Mouse (Mus musculus): ENCODE measurements around the gene Cd180. TPM values are rescaled to one million over a fixed set of nuclear protein-coding genes. Genes with fewer than 3 reads are reported as not detected.

Gene Cd180
- total RNA-seq (2017) = 65.2 and 80.5 TPM in 2 replicates

- ATAC-seq (ENCODE audit: extremely low read depth, insufficient number of reproducible peaks, low FRiP score, poor library complexity, severe bottlenecking) = peak; percentile 50
These were observed at the start of gene Cd180 for GRCm38 (mm10) chr13:102693341-102693801. TSS of gene Cd180 (plus strand) at chr13:102693558.

- ATAC-seq (ENCODE audit: extremely low read depth, insufficient number of reproducible peaks, low FRiP score, poor library complexity, severe bottlenecking) = no peak
These were observed 49.0 kb upstream of the Cd180 start for GRCm38 (mm10) chr13:102644344-102644743.

DNA sequence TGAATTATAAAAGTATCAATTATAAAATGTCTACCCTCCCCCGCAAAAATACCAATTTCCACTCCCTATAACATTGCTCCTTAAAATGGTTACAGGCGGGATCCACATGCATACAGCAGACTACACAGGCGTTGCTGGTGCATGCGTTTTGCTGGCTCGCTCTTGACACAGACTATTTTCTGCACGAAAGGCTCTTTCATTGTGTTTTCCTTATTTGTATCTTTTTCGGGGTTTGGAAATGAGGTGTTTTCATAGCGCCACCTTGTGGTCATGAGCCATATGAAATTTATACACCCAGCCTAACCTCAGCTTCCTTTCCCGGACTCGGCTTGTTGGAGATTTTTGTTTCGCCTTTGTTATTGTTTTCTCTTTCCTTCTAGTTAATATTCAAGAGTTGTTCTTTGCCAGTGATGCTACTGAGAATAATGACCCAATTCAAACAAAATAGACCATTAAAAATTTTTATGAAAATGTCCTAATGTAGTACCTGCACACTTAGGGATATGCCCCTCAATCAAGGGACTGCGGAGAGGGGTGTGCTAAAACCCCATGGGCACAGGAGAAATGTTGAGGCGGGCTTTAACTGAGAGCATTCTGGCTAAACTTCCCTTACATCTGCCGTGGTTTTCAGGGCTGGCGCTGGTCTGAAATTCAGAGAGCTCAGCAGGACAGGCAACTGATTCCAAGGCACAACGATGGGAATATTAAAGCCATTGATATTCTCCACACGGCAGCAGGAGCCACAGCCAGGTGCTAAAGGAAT lies 48.4 kb upstream of the Cd180 start:
- 0 out of 2 replicates have a peak, but pooled peaks have one; percentile 59 for ATAC-seq (ENCODE audit: extremely low read depth, insufficient number of reproducible peaks, low FRiP score, poor library complexity, severe bottlenecking)

GRCm38 (mm10) chr13:102646271-102646771 lies 47.0 kb upstream of the Cd180 start:
- ATAC-seq (ENCODE audit: extremely low read depth, insufficient number of reproducible peaks, low FRiP score, poor library complexity, severe bottlenecking) = no peak

DNA sequence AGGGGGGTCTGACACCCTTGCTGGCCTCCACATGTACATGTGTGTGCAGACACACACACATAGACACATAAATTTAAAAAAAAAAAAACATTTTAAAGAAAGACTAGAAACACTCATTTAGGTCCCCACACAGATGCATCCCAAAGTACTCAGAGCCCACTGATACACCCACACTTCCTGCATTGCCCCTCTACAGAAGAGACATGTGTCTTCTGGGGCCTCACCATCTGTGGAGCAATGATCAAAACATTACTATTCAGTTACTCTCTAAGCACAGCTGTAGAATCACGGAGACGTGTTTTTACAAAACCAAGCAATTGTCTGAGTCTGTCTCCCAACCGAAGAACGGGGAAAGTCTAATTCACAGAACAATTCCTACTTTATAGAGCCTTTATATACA lies 45.8 kb upstream of the Cd180 start:
- no peak for ATAC-seq (ENCODE audit: extremely low read depth, insufficient number of reproducible peaks, low FRiP score, poor library complexity, severe bottlenecking)

DNA sequence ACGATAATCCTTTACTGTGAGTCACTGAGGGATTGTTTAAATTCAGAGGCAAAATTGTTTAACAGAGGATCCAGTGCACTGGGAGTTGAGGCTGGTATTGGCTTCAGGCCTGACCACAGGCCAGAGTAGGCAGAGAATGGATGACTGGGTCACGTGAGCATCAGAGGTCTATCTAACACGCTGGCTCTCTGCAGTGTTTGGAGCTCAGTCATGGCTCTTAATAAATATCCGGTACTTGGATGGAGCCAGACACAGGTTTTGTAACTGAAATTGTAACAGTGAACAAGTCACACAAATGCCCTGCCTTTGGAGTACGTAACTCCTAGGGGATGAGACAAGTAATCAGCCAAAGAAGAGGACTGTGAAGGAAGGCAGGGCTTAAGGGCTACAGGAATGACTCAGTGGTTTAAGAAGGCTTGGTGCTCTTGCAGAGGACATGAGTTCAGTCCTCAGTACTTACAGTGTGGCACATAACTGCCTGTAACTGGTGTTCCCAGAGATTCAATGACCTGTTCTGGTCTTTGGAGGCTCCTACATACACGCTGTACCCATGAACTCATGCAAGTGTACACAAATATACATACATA lies 41.0 kb upstream of the Cd180 start:
- no peak for ATAC-seq (ENCODE audit: extremely low read depth, insufficient number of reproducible peaks, low FRiP score, poor library complexity, severe bottlenecking)

- no peak for ATAC-seq (ENCODE audit: extremely low read depth, insufficient number of reproducible peaks, low FRiP score, poor library complexity, severe bottlenecking)
These were observed 38.2 kb upstream of the Cd180 start for GRCm38 (mm10) chr13:102655071-102655570.

DNA sequence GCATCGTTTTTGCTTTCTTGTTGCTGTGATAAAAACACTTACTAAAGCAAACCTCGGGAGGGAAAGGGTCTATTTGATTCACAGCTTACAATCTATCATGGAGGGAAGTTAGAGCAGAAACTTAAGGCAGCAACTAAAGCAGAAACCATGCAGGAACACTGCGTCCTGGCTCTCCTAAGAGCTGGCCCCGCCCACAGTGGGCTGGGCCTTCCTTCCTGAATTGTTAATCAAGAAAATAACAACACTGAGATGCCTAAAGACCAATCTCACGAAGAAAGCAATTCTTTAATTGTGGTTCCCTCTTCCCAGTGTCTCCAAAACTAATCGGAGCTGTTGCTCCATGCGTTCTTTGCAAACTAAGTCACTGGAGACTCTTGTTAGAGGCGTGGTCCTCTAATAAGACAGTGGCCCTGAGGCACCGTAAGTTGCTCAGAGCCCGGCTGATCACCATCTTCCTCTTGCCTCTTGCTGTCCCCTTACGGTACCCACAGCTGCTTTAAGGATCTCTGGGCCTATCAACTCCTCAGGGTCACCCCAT lies 37.1 kb upstream of the Cd180 start:
- no peak for ATAC-seq (ENCODE audit: extremely low read depth, insufficient number of reproducible peaks, low FRiP score, poor library complexity, severe bottlenecking)

DNA sequence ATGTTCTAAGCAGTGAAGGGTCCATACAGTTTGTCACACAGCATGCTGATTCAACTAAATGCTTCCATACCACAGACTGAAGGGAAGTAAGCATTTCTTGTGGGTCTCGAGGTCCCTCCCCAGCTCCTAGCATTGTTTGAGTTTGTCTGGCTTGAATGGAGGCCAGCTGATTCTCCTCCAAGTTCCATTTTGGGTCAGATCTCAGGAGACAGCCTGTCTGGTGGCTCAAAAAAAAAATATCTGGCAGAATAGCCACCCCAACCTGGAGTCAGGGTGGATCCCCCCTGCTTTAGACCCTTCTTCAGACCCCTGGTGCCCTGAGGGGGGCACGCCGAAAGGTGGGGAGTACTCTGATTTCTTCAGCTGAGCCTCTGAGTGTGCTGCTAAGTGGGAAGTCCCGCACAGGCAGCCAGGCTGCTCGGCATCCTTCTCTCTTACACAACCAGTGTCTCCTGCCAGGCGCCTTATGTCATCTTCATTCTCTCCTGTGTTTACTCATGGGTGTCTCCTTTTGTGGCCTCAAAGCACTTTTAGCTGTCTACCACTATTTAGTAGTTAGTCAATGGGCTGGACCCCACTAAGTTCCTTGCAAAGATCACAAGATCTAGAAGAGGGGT lies 35.0 kb upstream of the Cd180 start:
- ATAC-seq (ENCODE audit: extremely low read depth, insufficient number of reproducible peaks, low FRiP score, poor library complexity, severe bottlenecking) = no peak

DNA sequence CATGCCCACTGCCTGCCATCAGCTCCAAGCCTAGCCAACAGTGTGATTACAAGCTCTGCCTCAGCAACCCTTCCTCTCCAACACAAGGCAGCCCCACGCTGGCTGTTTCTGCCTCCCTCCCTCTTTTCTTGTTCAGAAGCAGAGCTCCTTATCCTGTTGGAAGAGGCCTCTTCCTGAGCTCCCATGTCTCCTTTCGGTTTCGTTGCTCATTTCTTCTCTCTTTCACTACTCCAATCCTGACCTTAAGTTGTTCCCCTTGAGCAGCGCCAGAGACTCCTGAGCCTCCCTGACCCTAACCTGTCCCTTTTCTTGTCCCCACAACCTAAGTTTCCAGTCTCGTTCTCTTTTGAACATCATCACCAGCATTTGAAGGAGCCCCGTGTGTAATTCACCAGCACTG lies 29.3 kb upstream of the Cd180 start:
- no peak for ATAC-seq (ENCODE audit: extremely low read depth, insufficient number of reproducible peaks, low FRiP score, poor library complexity, severe bottlenecking)

- ATAC-seq (ENCODE audit: extremely low read depth, insufficient number of reproducible peaks, low FRiP score, poor library complexity, severe bottlenecking) = peak; percentile 70
These were observed 28.3 kb upstream of the Cd180 start for GRCm38 (mm10) chr13:102664843-102665587.

DNA sequence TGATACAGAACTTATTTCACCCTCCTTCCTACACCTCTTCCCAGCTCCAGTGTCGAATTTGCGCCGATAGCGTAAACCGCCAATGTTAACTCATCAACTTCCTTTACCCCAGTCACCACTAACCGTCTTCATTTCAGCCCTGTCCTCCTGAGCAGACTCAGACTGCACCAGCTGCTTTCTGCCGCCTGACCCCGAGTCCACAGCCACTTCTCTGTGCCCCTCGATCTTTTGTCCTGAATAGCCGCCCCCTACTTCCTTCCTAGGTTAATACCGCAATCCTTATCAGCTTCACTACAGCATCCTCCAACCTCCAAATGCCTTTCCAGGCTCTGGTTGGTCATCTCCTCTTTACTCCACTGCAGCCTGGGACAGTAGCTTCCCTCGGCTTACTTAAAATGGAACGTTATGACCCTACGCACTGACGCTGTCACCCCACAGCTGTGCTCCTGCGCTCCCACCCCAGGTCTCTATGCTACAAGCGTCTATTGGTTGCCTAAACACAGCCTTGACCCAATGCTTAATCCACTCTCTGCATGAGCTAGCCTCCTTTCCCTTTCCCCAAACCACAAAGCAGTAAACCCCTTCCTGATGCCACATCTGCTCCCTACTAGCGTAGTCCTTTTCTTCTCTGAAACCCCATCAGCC lies 27.6 kb upstream of the Cd180 start:
- ATAC-seq (ENCODE audit: extremely low read depth, insufficient number of reproducible peaks, low FRiP score, poor library complexity, severe bottlenecking) = no peak; the same call in 1 of the 2 replicates

- ATAC-seq (ENCODE audit: extremely low read depth, insufficient number of reproducible peaks, low FRiP score, poor library complexity, severe bottlenecking) = no peak
These were observed 27.1 kb upstream of the Cd180 start for GRCm38 (mm10) chr13:102666233-102666614.

DNA sequence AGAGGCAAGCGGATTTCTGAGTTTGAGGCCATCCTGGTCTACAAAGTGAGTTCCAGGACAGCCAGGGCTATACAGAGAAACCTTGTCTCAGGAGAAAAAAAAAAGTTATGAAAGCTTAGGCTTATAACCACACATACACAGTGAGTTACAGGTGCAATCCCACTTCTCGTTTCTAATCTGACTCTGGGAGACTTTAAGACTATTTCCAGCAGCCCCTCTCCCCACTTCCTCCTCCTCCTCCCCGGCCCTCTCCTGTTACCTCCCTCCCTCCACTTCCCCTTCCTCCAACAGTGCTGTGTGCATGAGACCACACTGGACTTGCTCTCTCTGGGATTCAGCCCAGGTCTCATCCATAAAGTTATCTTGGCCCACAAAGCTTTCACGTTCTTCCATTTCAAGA lies 26.6 kb upstream of the Cd180 start:
- peak; percentile 50 for ATAC-seq (ENCODE audit: extremely low read depth, insufficient number of reproducible peaks, low FRiP score, poor library complexity, severe bottlenecking)

- no peak for ATAC-seq (ENCODE audit: extremely low read depth, insufficient number of reproducible peaks, low FRiP score, poor library complexity, severe bottlenecking)
These were observed 26.0 kb upstream of the Cd180 start for GRCm38 (mm10) chr13:102667401-102667800.

- ATAC-seq (ENCODE audit: extremely low read depth, insufficient number of reproducible peaks, low FRiP score, poor library complexity, severe bottlenecking) = no peak
These were observed 25.5 kb upstream of the Cd180 start for GRCm38 (mm10) chr13:102667842-102668241.

- ATAC-seq (ENCODE audit: extremely low read depth, insufficient number of reproducible peaks, low FRiP score, poor library complexity, severe bottlenecking) = no peak
These were observed 24.4 kb upstream of the Cd180 start for GRCm38 (mm10) chr13:102668933-102669332.

DNA sequence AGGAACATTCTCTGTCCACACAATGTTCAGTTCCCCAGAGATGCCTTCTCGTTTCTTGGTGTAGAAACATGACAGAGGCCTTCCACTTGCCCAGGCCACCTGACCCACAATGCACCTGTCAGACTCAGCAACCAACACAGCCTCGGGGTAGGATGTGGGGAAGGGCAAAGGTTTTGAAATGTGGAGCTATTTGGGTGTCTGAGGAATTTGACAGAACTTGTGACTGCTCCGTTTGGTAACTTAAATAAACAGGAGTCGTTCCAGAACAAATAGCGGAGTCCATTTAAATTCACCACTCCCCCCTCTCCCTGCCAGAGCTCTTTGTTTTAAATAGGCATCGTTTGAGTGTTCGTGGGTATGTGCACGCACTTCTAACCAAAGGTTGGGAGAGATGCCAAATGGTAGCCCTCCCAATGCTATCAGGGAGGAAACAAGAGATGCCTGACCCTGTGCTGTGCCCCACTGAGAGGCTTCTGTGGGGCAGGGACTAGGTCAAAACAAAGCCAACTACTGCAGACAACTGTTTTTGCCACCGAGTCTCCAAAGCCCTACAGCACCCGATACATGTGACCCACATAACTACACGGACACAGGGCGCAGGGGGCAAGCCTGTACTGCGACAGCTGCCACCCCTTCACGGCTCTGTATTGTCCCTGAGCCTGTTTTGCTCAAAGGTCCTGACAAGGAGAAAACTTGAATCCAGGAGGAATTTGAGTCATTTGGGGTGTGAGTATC lies 23.7 kb upstream of the Cd180 start:
- ATAC-seq (ENCODE audit: extremely low read depth, insufficient number of reproducible peaks, low FRiP score, poor library complexity, severe bottlenecking) = no peak

Measured in neutrophil, adult 5-6 weeks (primary cell).